Mouse (Mus musculus): ENCODE data around the gene Klhl31. TPM values are rescaled to one million over a fixed set of nuclear protein-coding genes. Genes with fewer than 3 reads are reported as not detected.
A peak's percentile ranks its signal among the peaks of the same experiment; 100 is the strongest.

The Klhl31 gene
- 0.05 TPM in 2 replicates for total RNA-seq (2014; rRNA removed)
- 0.11 and 0.12 TPM in 2 replicates for polyA plus RNA-seq (2015; fragmentation: Nextera tagmentation; extraction: Ambion mirVana)

- TF ChIP-seq CTCF (IDR thresholded peaks at IDR 0.05), result no peak
- no peaks in the 10 kb centered on the region for H3K4me1 ChIP-seq (ENCODE audit: insufficient read depth, low read length)
- no peak within 1 kb of the TSS for H3K9ac ChIP-seq (replicated peaks; ENCODE audit: low read length, poor library complexity, severe bottlenecking)
- H3K9me3 ChIP-seq (ENCODE audit: low read length), result no peaks in the 10 kb centered on the region
- H3K27me3 ChIP-seq (ENCODE audit: insufficient read depth, low read length), result no peaks in the 10 kb centered on the region
- ATAC-seq (ENCODE audit: low FRiP score), result no peak
- no peak within 1 kb of the TSS for H3K4me3 ChIP-seq (ENCODE audit: low read depth, low read length)
- H3K4me2 ChIP-seq (ENCODE audit: low read depth, low read length, poor library complexity, severe bottlenecking), result no peak within 1 kb of the TSS
- no peak within 1 kb of the TSS for H3K27ac ChIP-seq (ENCODE audit: low read depth, low read length)
- 67% methylated on average over 10 of the region's 10 CpGs for WGBS
- no peaks in the 10 kb centered on the region for H3K36me3 ChIP-seq (ENCODE audit: insufficient read depth, low read length)
- no peak for DNase-seq (ENCODE audit: low spot score)
Observed at GRCm38 (mm10) chr9:77636450-77636951, at the start of gene Klhl31. TSS of gene Klhl31 (plus strand) at chr9:77636500.

- no peaks in the 10 kb centered on the region for H3K9me3 ChIP-seq (ENCODE audit: low read length)
- no peak overlapping the region for H3K4me3 ChIP-seq (ENCODE audit: low read depth, low read length)
- H3K36me3 ChIP-seq (ENCODE audit: insufficient read depth, low read length), result no peaks in the 10 kb centered on the region
- H3K9ac ChIP-seq (replicated peaks; ENCODE audit: low read length, poor library complexity, severe bottlenecking), result no peak overlapping the region
- TF ChIP-seq CTCF (IDR thresholded peaks at IDR 0.05), result no peak
- H3K27me3 ChIP-seq (ENCODE audit: insufficient read depth, low read length), result no peaks in the 10 kb centered on the region
- DNase-seq (ENCODE audit: low spot score), result no peak
- H3K4me1 ChIP-seq (ENCODE audit: insufficient read depth, low read length), result no peaks in the 10 kb centered on the region
- no peak for ATAC-seq (ENCODE audit: low FRiP score)
- H3K27ac ChIP-seq (ENCODE audit: low read depth, low read length), result no peak overlapping the region
- no peak overlapping the region for H3K4me2 ChIP-seq (ENCODE audit: low read depth, low read length, poor library complexity, severe bottlenecking)
- 30% methylated on average over 6 of the region's 6 CpGs for WGBS
Observed at GRCm38 (mm10) chr9:77586806-77587591, 49.3 kb upstream of the Klhl31 start.

GRCm38 (mm10) chr9:77587616-77588015 is 48.7 kb upstream of the Klhl31 start:
- no peak overlapping the region for H3K27ac ChIP-seq (ENCODE audit: low read depth, low read length)
- 70% methylated on average over 7 of the region's 7 CpGs for WGBS
- no peaks in the 10 kb centered on the region for H3K4me1 ChIP-seq (ENCODE audit: insufficient read depth, low read length)
- no peak for TF ChIP-seq CTCF (IDR thresholded peaks at IDR 0.05)
- ATAC-seq (ENCODE audit: low FRiP score) (no peak), DNase-seq (ENCODE audit: low spot score) (no peak)
- H3K27me3 ChIP-seq (ENCODE audit: insufficient read depth, low read length), result no peaks in the 10 kb centered on the region
- H3K36me3 ChIP-seq (ENCODE audit: insufficient read depth, low read length), result no peaks in the 10 kb centered on the region
- H3K4me3 ChIP-seq (ENCODE audit: low read depth, low read length), result no peak overlapping the region
- no peak overlapping the region for H3K4me2 ChIP-seq (ENCODE audit: low read depth, low read length, poor library complexity, severe bottlenecking)
- no peak overlapping the region for H3K9ac ChIP-seq (replicated peaks; ENCODE audit: low read length, poor library complexity, severe bottlenecking)
- no peaks in the 10 kb centered on the region for H3K9me3 ChIP-seq (ENCODE audit: low read length)

- 23% methylated on average over 2 of the region's 2 CpGs for WGBS
- H3K4me3 ChIP-seq (ENCODE audit: low read depth, low read length), result no peak overlapping the region
- no peak overlapping the region for H3K27ac ChIP-seq (ENCODE audit: low read depth, low read length)
- no peak for TF ChIP-seq CTCF (IDR thresholded peaks at IDR 0.05)
- H3K9ac ChIP-seq (replicated peaks; ENCODE audit: low read length, poor library complexity, severe bottlenecking), result no peak overlapping the region
- H3K9me3 ChIP-seq (ENCODE audit: low read length), result no peaks in the 10 kb centered on the region
- ATAC-seq (ENCODE audit: low FRiP score) (no peak), DNase-seq (ENCODE audit: low spot score) (no peak)
- H3K36me3 ChIP-seq (ENCODE audit: insufficient read depth, low read length), result no peaks in the 10 kb centered on the region
- H3K4me2 ChIP-seq (ENCODE audit: low read depth, low read length, poor library complexity, severe bottlenecking), result no peak overlapping the region
- H3K27me3 ChIP-seq (ENCODE audit: insufficient read depth, low read length), result no peaks in the 10 kb centered on the region
- H3K4me1 ChIP-seq (ENCODE audit: insufficient read depth, low read length), result no peaks in the 10 kb centered on the region
Observed at GRCm38 (mm10) chr9:77589496-77589895, 46.8 kb upstream of the Klhl31 start.

GRCm38 (mm10) chr9:77592423-77592822 is 43.9 kb upstream of the Klhl31 start:
- no peak overlapping the region for H3K9ac ChIP-seq (replicated peaks; ENCODE audit: low read length, poor library complexity, severe bottlenecking)
- ATAC-seq (ENCODE audit: low FRiP score), result no peak
- no peaks in the 10 kb centered on the region for H3K9me3 ChIP-seq (ENCODE audit: low read length)
- H3K27me3 ChIP-seq (ENCODE audit: insufficient read depth, low read length), result no peaks in the 10 kb centered on the region
- no peak overlapping the region for H3K27ac ChIP-seq (ENCODE audit: low read depth, low read length)
- no peak overlapping the region for H3K4me3 ChIP-seq (ENCODE audit: low read depth, low read length)
- 47% methylated on average over 4 of the region's 4 CpGs for WGBS
- no peak for DNase-seq (ENCODE audit: low spot score)
- H3K36me3 ChIP-seq (ENCODE audit: insufficient read depth, low read length), result no peaks in the 10 kb centered on the region
- TF ChIP-seq CTCF (IDR thresholded peaks at IDR 0.05), result no peak
- H3K4me2 ChIP-seq (ENCODE audit: low read depth, low read length, poor library complexity, severe bottlenecking), result no peak overlapping the region
- peaks cover 3% of the 10 kb centered on the region; the same call in 1 of the 2 replicates for H3K4me1 ChIP-seq (ENCODE audit: insufficient read depth, low read length)

GRCm38 (mm10) chr9:77595006-77595626 is 41.2 kb upstream of the Klhl31 start:
- no peak for DNase-seq (ENCODE audit: low spot score)
- ATAC-seq (ENCODE audit: low FRiP score), result no peak
- Histone ChIP-seq H3K4me2 (ENCODE audit: low read depth, low read length, poor library complexity, severe bottlenecking) (peak overlapping the region; percentile 15; the same call in 1 of the 2 replicates), H3K4me3 (ENCODE audit: low read depth, low read length) (no peak overlapping the region), H3K27ac (ENCODE audit: low read depth, low read length) (peak overlapping the region; percentile 47; the same call in 1 of the 2 replicates), H3K9ac (replicated peaks; ENCODE audit: low read length, poor library complexity, severe bottlenecking) (no peak overlapping the region; the same call in 1 of the 2 replicates), H3K36me3 (ENCODE audit: insufficient read depth, low read length) (no peaks in the 10 kb centered on the region), H3K27me3 (ENCODE audit: insufficient read depth, low read length) (no peaks in the 10 kb centered on the region), H3K9me3 (ENCODE audit: low read length) (no peaks in the 10 kb centered on the region), H3K4me1 (ENCODE audit: insufficient read depth, low read length) (peaks cover 3% of the 10 kb centered on the region; the same call in 1 of the 2 replicates)
- TF ChIP-seq CTCF (IDR thresholded peaks at IDR 0.05), result no peak
- WGBS, result 22% methylated on average over 12 of the region's 12 CpGs

Measured in midbrain, postnatal 0 days (tissue).